14 mouse cellular contexts compared by ENCODE assay signal in the genomic region with DNA sequence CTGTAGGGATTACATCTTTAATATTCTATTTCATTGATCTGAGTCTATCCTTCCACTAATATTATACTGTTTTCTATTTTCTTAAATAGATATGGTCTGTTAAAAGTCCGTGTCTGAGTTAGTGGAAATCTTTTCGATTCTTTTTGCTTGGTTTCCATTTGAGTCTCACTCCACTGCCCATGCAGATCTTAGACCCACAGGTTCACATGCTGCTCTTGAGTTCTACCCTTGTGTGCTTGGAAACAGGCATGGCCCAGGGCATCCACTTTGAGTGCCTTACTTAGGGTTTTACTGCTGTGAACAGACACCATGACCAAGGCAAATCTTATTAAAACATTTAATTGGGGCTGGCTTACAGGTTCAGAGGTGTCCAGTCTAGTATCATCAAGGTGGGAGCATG.
"Had no signal": no experiment of that assay in that cellular context is flagged by ENCODE, and none has a peak within 500 bp of the region (broad histone marks: within the 10 kb centered on the region; RNA-seq: fewer than 3 reads in every experiment).

No protein-coding gene starts in this region.

- H3K4me3 ChIP-seq: lung, embryonic 15.5 days; midbrain, embryonic 13.5 days; midbrain, embryonic 15.5 days; neural tube, embryonic 13.5 days had no signal

- H3K27me3 ChIP-seq: lung, embryonic 15.5 days; megakaryocyte, embryonic 14.5 days; midbrain, embryonic 13.5 days; midbrain, embryonic 15.5 days; neural tube, embryonic 13.5 days had no signal

- H3K36me3 ChIP-seq: lung, embryonic 15.5 days; midbrain, embryonic 13.5 days; midbrain, embryonic 15.5 days; neural tube, embryonic 13.5 days had no signal

- H3K9ac ChIP-seq: liver, embryonic 14.5 days; lung, embryonic 15.5 days; midbrain, embryonic 13.5 days; midbrain, embryonic 15.5 days; neural tube, embryonic 13.5 days had no signal

- H3K9me3 ChIP-seq: lung, embryonic 15.5 days; megakaryocyte, embryonic 14.5 days; midbrain, embryonic 13.5 days; midbrain, embryonic 15.5 days; neural tube, embryonic 13.5 days had no signal

- DNase-seq: lung, adult 2 months; lung, postnatal 14 days; lung, postnatal 36 days; right cerebral cortex, postnatal 14 days; thymus, adult 18-20 months; thymus, postnatal 14 days; thymus, postnatal 36 days had no signal

- H3K4me2 ChIP-seq: lung, embryonic 15.5 days; midbrain, embryonic 11.5 days; midbrain, embryonic 13.5 days; midbrain, embryonic 15.5 days; neural tube, embryonic 13.5 days had no signal

- H3K27ac ChIP-seq: liver, embryonic 14.5 days; lung, embryonic 15.5 days; midbrain, embryonic 13.5 days; midbrain, embryonic 15.5 days; neural tube, embryonic 13.5 days had no signal

- H3K4me1 ChIP-seq: lung, embryonic 15.5 days; midbrain, embryonic 13.5 days; midbrain, embryonic 15.5 days; neural tube, embryonic 13.5 days had no signal

- ATAC-seq: midbrain, embryonic 13.5 days; midbrain, embryonic 15.5 days had no signal
